Mouse (Mus musculus) stomach, postnatal 0 days (tissue): ENCODE measurements around the gene Setdb1.

ENCODE experiments used
- CTCF ChIP-seq: IDR thresholded peaks from 2 replicates; pipeline ENCODE4 v1.5.1; 2016; ENCODE audit warnings: antibody characterized with exemption, low read depth, mild to moderate bottlenecking, moderate library complexity
- EP300 ChIP-seq: optimal IDR thresholded peaks from 2 replicates; pipeline ENCODE3; 2016; ENCODE audit warnings: antibody characterized with exemption

DNA sequence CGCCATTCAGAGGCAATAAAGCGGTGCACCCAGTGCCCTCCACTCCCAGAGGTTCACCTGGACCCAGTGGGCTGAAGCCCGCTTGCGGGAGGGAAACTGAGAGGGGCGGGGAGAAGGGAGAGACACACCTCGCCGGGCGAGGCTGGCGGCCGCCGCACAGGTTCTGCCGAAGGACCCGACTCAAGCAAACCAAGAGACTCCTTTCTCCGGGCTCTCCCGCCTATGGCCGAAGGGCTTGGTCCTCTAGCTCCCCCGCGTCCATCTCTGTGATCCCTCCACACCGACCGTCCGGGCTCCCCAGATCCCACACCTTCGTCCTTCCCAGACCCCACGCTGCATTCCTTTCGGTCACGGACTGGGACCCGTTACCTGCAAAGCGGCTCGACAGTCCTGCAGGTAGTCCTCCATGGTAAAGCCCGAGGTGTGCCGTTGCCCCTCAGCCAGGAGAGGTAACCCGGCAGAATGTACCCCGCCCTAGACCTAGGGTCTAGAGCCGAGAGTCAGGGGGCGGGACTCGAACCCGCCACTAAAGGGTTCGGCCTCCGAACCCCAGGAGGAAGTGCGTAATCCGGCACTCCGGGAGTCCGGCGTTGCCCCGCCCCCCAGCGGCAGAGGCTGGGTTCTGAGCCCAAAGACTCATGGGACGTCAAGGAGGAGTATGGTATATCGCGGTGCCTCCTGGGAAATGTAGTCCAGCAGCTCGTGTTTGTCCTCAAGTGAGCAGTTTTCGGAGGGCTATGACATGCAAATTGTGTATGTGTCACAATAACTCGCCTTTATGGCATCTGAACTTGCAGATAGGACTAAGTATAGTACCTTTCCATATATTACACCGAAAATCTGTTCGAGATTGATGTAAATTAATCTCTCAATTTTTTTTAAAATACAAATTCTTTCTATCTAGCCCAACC, 75.5 kb downstream of the Setdb1 start, which contains the start of the genes Mindy1 and Prune1:
- TF ChIP-seq CTCF (peak; percentile 67), EP300 (peak; percentile 51)
